Mouse (Mus musculus): ENCODE results near the gene Rad51b.

The Rad51b gene

GRCm38 (mm10) chr12:79744131-79744530 lies 447.0 kb downstream of the Rad51b start:
- no peak for DNase-seq

DNA sequence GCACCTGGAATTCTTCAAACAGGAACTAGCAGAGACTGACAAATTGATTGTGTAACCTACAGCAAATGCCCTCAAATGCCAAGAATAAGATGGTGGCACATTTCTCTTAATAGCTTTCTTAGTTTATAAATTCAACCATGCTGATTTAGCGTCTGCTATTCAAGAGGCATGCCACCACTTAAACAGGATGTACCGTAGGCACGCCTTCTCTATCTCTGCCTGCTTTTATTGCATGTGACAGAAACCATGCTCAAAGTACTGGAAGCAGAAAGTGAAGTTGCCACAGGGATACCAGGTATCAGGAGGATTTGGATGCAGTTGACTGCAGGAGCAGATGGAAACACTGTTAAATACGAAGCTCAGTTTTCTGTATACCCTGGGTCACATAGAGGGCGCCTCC lies 448.1 kb downstream of the Rad51b start:
- no peak for DNase-seq

DNA sequence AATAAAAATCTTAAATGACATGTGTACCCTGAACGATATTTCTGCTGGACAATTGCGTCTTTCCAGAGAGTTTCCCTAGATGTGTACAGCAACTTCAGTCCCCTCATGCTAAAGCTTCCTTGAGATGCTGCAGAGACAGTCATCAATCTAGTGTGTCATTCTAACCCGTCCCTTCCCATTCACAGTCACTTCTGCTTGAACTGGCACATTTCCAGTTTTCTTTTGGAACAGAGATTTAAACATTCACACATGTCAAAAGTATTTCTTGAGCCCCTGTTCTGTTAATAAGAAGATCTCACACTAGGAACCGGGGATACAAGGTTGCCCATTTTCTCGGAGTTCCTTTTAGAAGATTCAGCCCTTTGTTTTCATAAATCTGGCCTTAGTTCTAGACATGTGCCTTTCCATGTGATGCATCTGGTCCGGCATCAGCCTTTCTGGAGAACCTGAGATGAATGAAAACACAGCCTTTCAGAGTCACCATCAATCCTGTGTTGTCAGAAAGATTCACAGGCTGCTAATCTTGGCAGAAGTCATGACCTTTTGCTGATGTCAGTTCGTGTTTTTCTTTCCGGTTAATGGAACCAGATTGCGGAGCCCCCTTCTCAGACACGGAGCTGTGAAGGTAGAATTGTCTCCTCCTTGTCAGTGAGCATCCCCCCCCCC lies 448.9 kb downstream of the Rad51b start:
- DNase-seq = no peak

DNA sequence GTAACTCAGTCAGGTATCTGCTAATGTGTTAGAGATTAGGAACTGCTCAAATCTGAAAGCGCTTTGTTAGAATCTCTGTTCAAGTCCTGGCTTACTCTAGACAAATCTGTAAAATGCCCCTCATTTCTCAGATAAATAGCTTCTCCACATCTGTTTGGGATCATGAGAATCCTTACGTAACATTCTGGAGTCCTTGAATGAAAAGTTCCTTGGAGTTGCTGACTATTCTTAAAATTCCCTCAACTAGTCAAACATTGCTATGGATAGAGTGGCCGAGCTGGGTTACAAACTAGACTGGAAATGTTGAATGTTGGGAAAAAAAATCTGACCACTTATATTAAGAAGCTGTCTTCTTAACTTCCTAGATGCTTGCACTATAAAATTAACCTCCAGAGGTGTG lies 450.5 kb downstream of the Rad51b start:
- no peak for DNase-seq

DNA sequence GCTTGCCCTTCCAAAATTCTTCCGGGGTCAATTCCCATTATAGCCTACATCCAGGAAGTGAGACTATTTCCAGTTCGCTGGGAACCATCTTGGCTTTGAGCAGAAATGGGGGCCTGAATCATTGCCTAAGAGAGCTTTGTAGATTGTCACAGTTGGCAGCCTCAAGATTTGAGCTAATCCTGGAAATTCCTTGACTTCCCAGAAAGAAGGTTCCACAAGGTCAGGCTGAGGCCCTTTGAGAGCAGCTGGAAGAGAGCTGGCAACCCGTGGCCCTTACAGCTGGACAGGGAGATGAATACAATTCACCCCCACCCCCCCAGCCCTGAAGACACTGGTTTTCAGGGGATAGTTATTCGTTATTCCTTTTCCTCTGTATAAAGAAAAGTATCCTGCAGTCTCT lies 451.8 kb downstream of the Rad51b start:
- DNase-seq = peak in 1 of 2 experiments; percentile 64

DNA sequence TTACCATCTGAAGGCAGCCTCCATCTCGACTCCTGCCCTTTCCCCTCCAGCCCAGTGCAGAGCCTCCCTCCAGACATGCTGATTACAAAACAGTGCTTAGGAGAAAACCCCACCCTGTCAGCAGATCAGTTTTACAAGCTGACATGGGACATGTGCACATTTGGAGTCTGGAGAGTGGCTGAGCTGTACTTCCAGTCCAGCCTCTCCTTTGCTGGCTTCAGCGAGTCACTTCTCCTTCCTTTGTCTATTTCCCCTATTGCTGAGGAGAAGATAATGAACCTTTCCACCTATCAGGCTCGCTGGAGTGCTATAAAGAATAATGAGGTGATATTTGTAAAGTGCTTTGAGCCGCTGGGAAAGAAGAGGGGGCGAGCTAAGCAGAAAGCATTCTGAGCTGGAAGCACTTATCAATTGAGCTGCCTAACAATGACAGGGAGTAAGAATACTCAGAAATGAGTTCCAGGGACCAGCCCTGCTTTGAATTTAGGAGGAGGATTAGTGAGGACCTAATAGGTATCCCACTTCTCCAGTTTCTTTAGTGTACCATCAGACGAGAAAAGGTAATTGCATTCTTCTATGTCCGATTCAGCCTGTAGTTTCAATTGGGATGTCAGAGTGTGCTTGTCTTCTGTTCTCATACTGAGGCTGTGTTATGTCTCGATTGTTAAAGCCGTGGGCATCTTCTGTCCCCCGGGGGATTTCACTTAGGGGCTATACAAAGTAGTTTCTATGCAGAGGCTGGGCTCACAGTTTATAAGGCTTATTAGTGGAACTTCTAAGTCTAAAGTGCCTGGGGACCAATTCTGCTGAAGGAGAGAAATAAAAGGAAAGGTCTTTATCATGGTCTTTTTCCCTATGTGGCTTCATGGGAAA lies 453.4 kb downstream of the Rad51b start:
- peak; percentile 68 to 74 for DNase-seq

DNA sequence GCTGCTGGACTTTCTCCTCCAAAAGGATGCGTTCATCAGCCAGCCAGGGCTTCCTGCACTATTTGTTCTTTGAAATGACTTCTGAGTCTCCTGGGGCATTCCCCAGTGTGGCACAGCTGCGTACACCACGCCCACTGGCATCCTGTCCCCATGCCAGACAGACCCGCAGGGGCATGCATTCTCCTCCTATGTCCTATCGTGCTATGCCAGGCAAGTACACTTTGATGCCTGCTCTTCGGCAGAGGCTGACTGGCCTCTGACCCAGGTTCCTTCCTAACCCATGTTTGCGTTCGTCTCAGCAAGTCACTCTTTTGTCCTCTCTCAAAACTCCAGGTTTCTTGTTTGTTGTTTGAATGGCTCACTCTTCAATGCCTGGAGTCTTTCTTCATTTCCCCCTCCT lies 454.7 kb downstream of the Rad51b start:
- peak; percentile 65 to 74 for DNase-seq

DNA sequence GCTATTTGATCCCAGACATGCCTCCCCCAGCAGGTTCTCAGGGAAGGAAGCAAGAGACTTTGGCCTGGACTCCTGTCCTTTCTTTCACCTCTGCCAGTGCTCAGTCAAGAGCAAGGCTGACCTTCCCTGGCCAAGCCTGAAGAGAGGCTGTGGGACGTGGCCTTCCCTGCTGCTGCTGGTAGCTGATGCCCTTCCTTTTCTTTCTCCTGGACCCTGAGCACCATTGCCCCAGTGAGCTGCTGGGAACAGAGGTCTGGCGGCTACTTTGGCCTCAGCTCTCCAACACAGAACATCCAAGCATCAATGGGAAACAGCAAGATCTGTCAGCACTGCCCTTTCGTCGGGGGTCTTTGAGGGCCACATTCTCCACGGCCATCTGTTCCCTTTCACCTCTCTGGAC lies 455.1 kb downstream of the Rad51b start:
- DNase-seq = no peak

DNA sequence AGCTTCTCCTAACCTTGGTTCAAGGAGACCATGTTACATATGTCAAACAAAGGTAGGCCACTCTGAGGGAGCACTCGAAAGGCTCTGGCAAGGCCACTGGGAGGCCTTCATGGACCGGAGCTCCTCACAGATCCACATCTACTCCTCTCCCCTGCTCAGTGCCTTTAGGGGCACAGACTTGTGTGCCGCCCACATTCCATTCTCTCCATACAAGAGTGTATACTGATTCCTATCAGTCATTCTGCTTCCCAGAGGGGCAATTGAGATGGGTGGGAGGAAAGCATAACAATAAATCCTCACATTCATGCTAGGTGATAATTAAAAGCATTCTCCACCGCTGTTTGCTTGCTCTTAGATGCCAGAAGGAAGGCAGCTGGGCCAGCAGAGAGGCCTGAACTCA lies 458.5 kb downstream of the Rad51b start:
- no peak for DNase-seq

DNA sequence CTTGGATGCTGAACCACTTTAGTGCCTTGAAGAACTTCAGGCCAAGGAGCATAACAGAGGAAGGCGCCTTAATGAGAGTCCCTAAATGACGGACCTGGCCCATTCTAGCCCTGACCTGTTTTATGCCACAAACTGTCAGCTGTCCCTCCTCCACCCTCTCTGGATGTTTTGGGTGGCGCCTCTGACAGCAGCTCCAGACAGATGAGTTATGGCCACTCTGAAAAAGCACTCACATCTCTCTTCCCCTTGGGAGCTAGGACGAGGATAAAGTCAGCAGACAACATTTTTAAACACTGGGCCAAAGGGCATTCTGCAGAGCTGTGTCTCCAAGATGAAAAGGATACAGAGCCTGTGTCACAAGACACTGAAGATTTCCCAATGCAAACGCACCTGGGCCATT lies 459.3 kb downstream of the Rad51b start:
- DNase-seq = no peak

DNA sequence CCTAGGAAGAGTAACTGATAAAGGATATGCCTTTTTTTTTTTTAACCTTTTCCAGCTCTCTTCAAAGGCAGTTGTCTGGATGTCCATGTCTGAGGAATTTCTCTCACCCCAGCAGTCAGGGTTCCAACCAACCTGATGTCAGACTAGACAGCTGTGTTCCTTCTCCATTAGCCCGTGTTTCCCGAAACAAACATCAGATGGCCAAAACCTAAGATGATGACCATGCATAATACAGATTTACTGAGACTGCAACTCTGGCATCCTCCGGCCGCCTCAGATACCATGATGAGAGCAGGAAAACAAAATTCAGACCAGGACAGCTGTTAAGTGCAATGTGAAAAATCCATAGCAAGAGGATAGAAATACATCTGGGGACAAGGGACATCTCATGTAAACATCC lies 460.7 kb downstream of the Rad51b start:
- no peak for DNase-seq

- DNase-seq = peak in 1 of 2 experiments; percentile 51
These were observed 462.3 kb downstream of the Rad51b start for GRCm38 (mm10) chr12:79759180-79759902.

DNA sequence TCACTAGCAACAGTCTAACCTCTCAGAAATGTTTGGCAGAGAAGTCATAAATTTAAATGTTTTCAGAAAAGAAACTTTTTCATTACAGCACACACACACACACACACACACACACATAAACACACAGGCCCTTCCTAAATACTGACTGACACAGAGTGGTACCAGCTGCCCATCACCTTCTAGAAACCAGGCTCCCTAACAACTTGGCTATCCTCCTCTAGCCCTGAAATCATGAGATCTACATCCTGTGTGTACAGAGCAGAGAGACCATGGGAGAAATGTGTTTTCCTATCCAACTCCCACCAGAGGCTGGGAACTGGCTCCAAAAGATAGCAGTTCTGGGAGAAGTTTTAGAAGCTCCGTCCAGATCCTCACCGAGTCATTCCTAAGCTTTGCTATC lies 464.1 kb downstream of the Rad51b start:
- DNase-seq = peak in 1 of 2 experiments; percentile 38

DNA sequence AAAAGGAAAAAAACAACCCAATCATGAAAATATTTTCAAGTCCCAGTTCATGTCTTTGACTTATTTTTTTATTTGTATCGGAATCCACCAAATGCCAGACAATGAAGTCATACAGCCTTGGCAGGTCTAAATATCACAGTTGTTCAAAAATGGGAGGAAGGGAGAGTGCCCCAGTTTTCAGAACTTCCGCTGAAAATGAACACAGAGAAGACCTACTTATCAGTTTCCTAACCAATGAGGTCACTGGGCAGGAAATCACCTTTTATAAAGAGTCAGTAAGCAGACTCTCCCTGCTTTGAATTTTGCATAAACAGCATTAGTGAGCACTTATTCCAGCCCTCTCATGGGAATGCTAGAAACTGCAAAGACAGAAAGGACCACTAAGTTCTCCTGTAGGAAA lies 465.0 kb downstream of the Rad51b start:
- no peak for DNase-seq

GRCm38 (mm10) chr12:79762570-79763275 lies 465.6 kb downstream of the Rad51b start:
- DNase-seq = no peak

- no peak for DNase-seq
These were observed 469.0 kb downstream of the Rad51b start for GRCm38 (mm10) chr12:79766116-79766515.

- DNase-seq = no peak
These were observed 471.8 kb downstream of the Rad51b start for GRCm38 (mm10) chr12:79768741-79769322.

- no peak for DNase-seq
These were observed 472.7 kb downstream of the Rad51b start for GRCm38 (mm10) chr12:79769763-79770162.

DNA sequence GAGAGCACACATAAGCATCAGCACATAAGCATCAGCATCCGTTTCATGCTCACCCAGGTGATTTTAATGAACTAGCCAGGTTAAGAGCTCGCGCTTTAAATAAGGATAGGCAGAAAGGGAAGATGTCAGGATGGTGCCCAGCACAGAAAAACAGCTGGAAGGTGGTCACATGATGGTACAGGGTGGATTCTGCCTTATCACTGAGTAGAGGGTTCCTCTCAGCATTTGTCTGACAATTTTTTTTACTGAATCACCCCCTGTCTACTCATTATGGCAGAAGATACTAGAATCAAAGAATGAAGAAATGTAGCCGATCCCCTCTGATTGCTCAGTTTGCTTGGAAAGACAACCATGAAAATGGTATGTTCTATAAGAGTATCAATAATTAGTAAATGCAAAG lies 474.1 kb downstream of the Rad51b start:
- DNase-seq = no peak

DNA sequence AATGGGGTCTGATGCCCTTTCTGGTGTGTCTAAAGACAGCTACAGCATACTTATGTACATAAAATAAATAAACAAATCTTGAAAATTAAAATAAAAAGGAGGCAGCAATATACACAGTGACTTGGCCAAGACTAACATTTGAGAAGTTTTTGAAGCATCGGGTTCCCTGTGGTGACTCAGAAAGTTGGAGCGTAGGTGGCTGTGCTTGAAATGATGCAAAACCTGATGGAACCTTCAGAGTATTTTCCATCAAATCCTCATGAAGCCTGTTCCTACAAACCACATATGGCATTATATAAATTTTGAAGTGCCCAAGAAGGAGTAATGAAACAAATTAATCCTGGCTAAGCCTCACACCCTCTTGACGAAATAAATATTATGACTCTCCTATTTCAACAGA lies 474.7 kb downstream of the Rad51b start:
- no peak for DNase-seq

GRCm38 (mm10) chr12:79773246-79773645 lies 476.2 kb downstream of the Rad51b start:
- no peak for DNase-seq

DNA sequence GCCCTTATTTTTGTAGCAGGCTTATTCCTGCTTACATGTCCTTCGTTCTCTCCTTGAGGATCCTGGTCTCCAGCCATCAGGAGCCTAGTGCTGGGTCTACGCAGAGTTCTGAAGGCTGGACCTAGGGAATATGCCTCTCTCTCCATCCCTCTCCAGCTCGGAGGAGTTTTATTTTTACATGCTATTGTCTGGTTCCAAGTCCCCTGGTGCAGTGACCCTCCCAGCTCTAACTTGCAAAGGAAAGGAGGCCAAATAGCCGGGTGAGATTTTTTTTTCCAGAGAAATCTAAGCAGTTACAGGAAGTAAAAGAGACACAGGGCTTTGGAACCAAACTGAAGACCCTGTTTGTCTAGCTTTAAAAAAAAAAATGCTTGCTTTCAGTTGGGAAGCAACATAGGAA lies 477.5 kb downstream of the Rad51b start:
- no peak for DNase-seq

DNA sequence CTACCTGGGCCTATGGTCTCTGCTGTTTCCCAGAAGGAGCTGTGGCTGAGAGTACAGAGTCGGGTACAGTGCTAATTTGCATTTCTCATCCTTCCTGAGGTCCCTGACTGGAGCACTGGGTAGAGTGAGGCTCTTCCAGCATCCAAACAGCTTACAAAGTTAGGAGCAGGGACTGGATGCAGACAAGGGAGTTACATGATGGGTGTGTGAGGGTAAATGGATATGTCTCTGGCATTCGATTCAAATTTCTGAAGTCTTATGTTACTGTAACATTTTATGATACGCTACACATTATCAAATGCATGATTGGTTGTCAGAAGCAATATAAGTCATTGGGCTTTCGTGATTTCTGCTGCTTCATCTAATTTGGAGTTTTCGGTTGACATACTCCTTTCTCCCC lies 479.7 kb downstream of the Rad51b start:
- DNase-seq = no peak

Measured in lung, postnatal 4 days (tissue).